Mouse (Mus musculus) intestine, postnatal 0 days (tissue): ENCODE measurements around the gene Rfx5. TPM values are rescaled to one million over a fixed set of nuclear protein-coding genes. Genes with fewer than 3 reads are reported as not detected.
"Not testable (repeated sequence)": the region's sequence is repeated elsewhere in the genome, so short reads cannot be mapped to it uniquely, and the experiment has no call there.

Source experiments
- ATAC-seq: fragments of 200-750 bp; cut with Nextera tagmentation; 2 replicates; pipeline ENCODE4 v1.8.0; 2017; ENCODE audit warnings: mild to moderate bottlenecking, moderate TSS enrichment, moderate library complexity
- H3K27ac ChIP-seq: fragments of 300-500 bp; sonication (generic); 2 replicates; pipeline ENCODE4 v1.5.1; 2014; ENCODE audit warnings: mild to moderate bottlenecking, low read depth, low read length, moderate library complexity
- H3K27me3 ChIP-seq: fragments of 300-500 bp; sonication (generic); replicated peaks from 2 replicates; pipeline ENCODE4 v1.6.1; 2014; ENCODE audit warnings: low read length, mixed read lengths; ENCODE audit not compliant: control insufficient read depth, insufficient read depth
- H3K36me3 ChIP-seq: fragments of 300-500 bp; sonication (generic); 2 replicates; pipeline ENCODE4 v1.6.1; 2014; ENCODE audit warnings: mild to moderate bottlenecking, moderate library complexity; ENCODE audit not compliant: control insufficient read depth, insufficient read depth
- H3K4me1 ChIP-seq: fragments of 300-500 bp; sonication (generic); replicated peaks from 2 replicates; pipeline ENCODE4 v1.6.1; 2014; ENCODE audit warnings: antibody characterized with exemption, low read length, mixed read lengths; ENCODE audit not compliant: control insufficient read depth, insufficient read depth
- H3K4me2 ChIP-seq: fragments of 300-500 bp; sonication (generic); replicated peaks from 2 replicates; pipeline ENCODE4 v1.6.1; 2014; ENCODE audit warnings: low read depth, mild to moderate bottlenecking, moderate library complexity
- H3K4me3 ChIP-seq: fragments of 300-500 bp; sonication (generic); 2 replicates; pipeline ENCODE4 v1.5.1; 2014; ENCODE audit warnings: low read depth, low read length
- H3K9ac ChIP-seq: fragments of 300-500 bp; sonication (generic); 2 replicates; pipeline ENCODE4 v1.6.1; 2014; ENCODE audit warnings: mild to moderate bottlenecking, low read depth, low read length
- H3K9me3 ChIP-seq: fragments of 300-500 bp; sonication (generic); 2 replicates; pipeline ENCODE4 v1.6.1; 2016; ENCODE audit warnings: mixed run types; ENCODE audit not compliant: control insufficient read depth
- CTCF ChIP-seq: sonication (generic); IDR thresholded peaks from 2 replicates; pipeline ENCODE4 v1.5.1; 2016; ENCODE audit warnings: low read depth, mild to moderate bottlenecking, control low read depth, antibody characterized with exemption, moderate library complexity
- WGBS: fragments of 180-500 bp; shearing (Covaris S2); extraction: QIAGEN DNeasy Blood & Tissue Kit; methylation state at CpG from one replicate; pipeline ENCODE4 v1.1.7; 2014; 5-methylcytosine and 5-hydroxymethylcytosine counted together
- polyA plus RNA-seq: library from polyadenylated mRNA; unstranded; fragments of >200 nt; fragmentation: Nextera tagmentation; extraction: Ambion mirVana; gene quantifications from 2 replicates; pipeline ENCODE4 v1.2.1, GENCODE M21; 2015

The Rfx5 gene
- polyA plus RNA-seq, 1 experiment from 2014 or later, result 2.6 TPM

DNA sequence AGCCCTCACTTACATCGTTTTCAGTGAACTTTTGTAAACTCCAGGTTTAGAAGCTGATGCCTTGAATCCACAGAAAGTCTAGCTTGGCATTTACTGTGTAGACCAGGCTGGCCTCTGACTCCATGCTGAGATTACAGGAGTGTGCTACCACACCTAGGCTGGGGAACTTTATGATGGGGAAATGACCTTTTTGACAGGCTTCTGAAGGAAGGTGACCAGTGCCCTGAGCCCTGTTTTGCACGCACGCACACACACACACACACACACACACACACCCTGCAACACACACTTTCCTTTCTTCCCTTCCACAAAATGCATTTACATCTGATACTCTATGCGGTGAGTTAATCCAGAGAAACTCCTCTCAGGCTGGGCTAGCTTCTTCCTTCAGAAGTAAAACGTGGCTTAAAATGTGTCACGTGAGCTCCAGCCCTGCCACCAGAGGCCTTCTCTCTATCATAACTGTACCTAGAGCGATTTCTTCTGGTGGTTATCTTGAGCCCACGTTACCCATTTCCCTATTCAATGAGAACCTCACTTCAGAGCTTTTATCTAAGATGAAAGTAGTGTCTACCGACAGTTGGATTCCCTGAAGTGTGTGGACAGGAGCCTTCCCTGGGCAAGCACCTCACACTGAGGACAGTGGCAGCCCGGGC is 22.3 kb upstream of the Rfx5 start:
- not testable (repeated sequence) for H3K27ac ChIP-seq, H3K36me3 ChIP-seq, H3K4me3 ChIP-seq, H3K4me1 ChIP-seq, H3K9ac ChIP-seq, H3K9me3 ChIP-seq, H3K27me3 ChIP-seq, ATAC-seq, H3K4me2 ChIP-seq
- WGBS, result 72% methylated on average over 10 of the region's 10 CpGs

DNA sequence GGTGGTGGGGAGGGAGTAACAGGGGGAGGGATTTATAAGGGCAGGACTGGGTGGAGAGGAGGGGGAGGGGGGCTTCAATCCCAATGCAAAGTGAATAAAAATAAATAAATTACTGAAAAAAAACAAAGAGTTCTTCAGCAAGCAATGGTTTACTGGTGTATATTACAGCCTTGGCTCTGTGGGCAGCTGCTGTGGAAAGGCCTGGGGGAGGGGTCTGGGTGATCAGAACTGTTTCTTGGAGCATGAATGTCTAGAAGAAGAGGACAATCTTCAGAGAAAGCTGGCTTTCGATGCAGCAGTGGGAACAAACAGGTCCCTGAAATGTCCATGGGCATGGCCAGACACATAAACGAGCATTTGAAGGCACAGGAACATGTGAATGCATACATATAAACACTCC is 21.6 kb upstream of the Rfx5 start:
- ATAC-seq, H3K4me3 ChIP-seq, H3K27me3 ChIP-seq, H3K36me3 ChIP-seq, H3K9me3 ChIP-seq, H3K4me1 ChIP-seq, H3K9ac ChIP-seq: not testable (repeated sequence)
- 38% methylated on average over 2 of the region's 2 CpGs for WGBS
- 0 out of 2 replicates have a peak overlapping the region, but pooled peaks have one; percentile 78 for H3K27ac ChIP-seq
- H3K4me2 ChIP-seq, result peak overlapping the region; percentile 58

DNA sequence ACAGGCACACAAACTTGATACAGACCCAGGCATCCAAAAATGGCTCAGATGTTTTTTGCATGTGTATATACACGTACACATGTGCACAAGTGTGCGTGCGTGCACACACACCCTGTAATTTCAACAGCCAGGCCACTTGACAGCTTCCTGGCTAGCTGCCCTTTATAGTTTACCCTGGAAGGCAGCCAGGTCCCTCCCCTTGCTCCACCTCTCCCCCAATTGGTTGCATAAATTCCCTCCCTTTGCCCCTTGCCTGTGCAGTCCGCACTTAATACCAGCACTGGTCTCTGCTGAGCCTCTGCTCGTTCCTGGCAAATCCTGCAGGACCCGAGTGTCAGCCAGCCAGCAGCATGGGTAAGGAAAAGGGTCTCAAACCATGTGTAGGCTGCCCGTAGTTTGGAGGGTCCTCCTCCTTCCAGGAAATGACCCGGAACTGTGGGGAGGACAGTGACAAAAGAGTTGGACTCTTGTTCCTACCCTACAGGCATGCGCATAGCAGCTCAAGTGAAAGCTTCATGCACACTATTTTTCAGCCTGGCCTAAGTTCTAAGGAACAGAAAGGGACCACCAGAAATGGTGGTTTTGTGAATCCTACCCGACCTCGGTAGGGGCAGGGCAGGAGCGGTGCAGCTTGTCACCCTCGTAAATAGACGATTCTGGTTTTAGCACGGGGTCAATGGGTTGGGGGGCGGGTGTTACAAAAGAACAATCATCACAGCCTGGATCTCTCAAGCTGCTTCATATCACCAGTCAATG is 20.9 kb upstream of the Rfx5 start, which contains the start of gene Selenbp1:
Selenbp1 (plus strand) TSS at position 248 of the 756 bp plus-strand sequence.
- Histone ChIP-seq H3K36me3 (peaks cover 3% of the 10 kb centered on the region; the same call in 1 of the 2 replicates), H3K4me3 (peak within 1 kb of the TSS; percentile 38), H3K9ac (peak within 1 kb of the TSS; percentile 44; the same call in 1 of the 2 replicates), H3K4me2 (peak within 1 kb of the TSS; percentile 58), H3K27ac (peak within 1 kb of the TSS; percentile 78), H3K4me1 (0 out of 2 replicates have a peak, but pooled peaks cover 3% of the 10 kb centered on the region), H3K9me3 (no peaks in the 10 kb centered on the region), H3K27me3 (no peaks in the 10 kb centered on the region)
- TF ChIP-seq CTCF, result peak; percentile 19; the same call in 1 of the 2 replicates
- 2% methylated on average over 16 of the region's 16 CpGs for WGBS
- ATAC-seq, result peak; percentile 88

GRCm38 (mm10) chr3:94933604-94934003 is 20.3 kb upstream of the Rfx5 start:
- H3K36me3 ChIP-seq, H3K4me1 ChIP-seq, H3K27me3 ChIP-seq, H3K9ac ChIP-seq, H3K27ac ChIP-seq, H3K9me3 ChIP-seq, ATAC-seq: not testable (repeated sequence)
- Histone ChIP-seq H3K4me2 (peak overlapping the region; percentile 58), H3K4me3 (peak overlapping the region; percentile 38)
- no CpG with 5 or more reads among the region's 2 CpGs for WGBS

DNA sequence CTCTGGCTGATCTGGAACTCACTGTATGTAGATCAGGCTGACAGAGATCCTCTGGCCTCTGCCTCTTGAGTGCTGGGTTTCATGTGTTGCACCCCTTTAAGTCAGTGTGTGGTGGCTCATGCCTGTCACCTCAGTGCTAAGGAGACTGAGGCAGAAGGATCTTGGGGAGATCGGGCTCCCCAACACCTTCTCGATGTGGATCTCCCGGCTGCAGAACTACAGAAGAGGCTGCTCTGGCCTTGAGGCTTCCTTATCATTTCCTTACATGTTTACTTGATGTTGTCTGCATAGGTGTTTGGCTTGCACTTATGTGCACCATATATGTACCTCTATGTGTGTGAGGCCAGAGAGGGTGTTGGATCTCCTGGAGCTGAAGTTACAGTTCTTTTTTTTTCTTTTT is 19.3 kb upstream of the Rfx5 start:
- ATAC-seq, H3K9me3 ChIP-seq, H3K9ac ChIP-seq, H3K4me1 ChIP-seq, H3K27ac ChIP-seq, H3K4me3 ChIP-seq, H3K27me3 ChIP-seq: not testable (repeated sequence)
- H3K4me2 ChIP-seq, result peak overlapping the region; percentile 21; the same call in 1 of the 2 replicates
- H3K36me3 ChIP-seq, result peaks cover 11% of the 10 kb centered on the region; the same call in 1 of the 2 replicates
- 88% methylated on average over 3 of the region's 3 CpGs for WGBS

DNA sequence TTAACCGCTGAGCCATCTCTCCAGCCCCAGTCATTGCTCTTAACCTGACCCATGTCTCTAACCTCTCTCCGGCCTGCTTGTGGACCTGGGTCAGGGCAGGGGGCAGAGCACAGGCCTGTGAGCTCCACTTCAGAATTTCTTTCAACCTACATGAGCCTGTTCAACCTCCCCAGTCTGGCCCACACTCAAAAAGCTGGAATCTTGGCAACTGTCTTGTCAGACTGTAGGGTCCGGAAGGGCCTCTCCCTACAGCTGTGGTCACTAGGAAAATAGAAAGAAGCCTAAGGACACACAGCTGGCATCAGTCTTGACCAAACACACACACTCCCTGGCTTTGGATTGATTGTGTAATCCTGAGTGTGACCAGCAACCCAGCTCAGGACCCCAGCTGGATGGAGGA is 18.5 kb upstream of the Rfx5 start:
- not testable (repeated sequence) for H3K4me3 ChIP-seq, H3K4me2 ChIP-seq, H3K4me1 ChIP-seq, ATAC-seq, H3K9ac ChIP-seq, H3K27me3 ChIP-seq, H3K9me3 ChIP-seq, H3K27ac ChIP-seq
- H3K36me3 ChIP-seq, result peaks cover 11% of the 10 kb centered on the region
- 75% methylated on average over 3 of the region's 3 CpGs for WGBS

DNA sequence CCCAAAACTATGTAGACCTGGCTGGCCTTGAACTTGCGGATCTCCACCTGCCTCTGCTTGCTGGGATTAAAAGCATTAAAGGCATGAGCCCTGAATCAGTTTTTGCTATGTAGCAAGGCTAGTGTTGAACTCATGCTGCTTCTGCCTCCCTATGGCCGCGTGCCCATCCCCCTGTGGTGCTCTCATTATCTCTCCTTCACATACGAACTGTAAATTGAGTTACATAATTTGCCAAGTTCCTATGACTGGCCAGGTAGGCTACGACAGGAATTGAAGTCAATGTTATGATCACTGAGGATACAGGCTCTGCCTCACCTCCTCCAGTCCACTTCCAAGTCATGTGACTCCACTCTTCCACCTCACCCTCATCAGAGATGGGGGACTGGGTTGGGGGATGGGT is 17.7 kb upstream of the Rfx5 start:
- H3K27ac ChIP-seq, H3K4me3 ChIP-seq, H3K9me3 ChIP-seq, ATAC-seq, H3K4me2 ChIP-seq, H3K9ac ChIP-seq, H3K27me3 ChIP-seq, H3K4me1 ChIP-seq: not testable (repeated sequence)
- WGBS, result 81% methylated on average over 5 of the region's 5 CpGs
- H3K36me3 ChIP-seq, result peaks cover 11% of the 10 kb centered on the region

DNA sequence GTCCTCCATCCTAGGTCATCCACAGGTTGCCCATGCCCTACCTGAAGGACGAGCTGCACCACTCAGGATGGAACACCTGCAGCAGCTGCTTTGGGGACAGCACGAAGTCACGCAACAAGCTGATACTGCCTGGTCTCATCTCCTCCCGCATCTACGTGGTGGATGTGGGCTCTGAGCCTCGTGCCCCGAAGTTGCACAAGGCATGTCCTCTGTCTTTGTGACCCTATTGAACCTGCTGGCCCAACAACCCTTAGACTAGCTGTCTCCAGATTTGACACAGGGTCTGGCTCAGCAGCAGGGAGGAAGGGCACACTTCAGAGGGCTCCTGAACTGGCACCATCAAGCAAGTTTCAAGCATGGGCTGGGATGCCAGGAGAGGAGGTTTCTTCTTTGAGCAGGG is 16.7 kb upstream of the Rfx5 start:
- H3K4me3 ChIP-seq, H3K27ac ChIP-seq, H3K4me2 ChIP-seq, ATAC-seq, H3K9me3 ChIP-seq, H3K9ac ChIP-seq, H3K4me1 ChIP-seq, H3K27me3 ChIP-seq: not testable (repeated sequence)
- peaks cover 11% of the 10 kb centered on the region for H3K36me3 ChIP-seq
- WGBS, result 92% methylated on average over 6 of the region's 7 CpGs

GRCm38 (mm10) chr3:94940033-94940432 is 13.8 kb upstream of the Rfx5 start:
- WGBS, result 64% methylated on average over 9 of the region's 9 CpGs
- H3K4me2 ChIP-seq, result not testable (repeated sequence)

More at GRCm38 (mm10) chr3:94940033-94940432, 13.8 kb upstream of the Rfx5 start:
- not testable (repeated sequence) for H3K27me3 ChIP-seq, H3K9ac ChIP-seq, H3K9me3 ChIP-seq, ATAC-seq, H3K4me3 ChIP-seq, H3K27ac ChIP-seq, H3K4me1 ChIP-seq
- peaks cover 11% of the 10 kb centered on the region for H3K36me3 ChIP-seq
